Mouse (Mus musculus): Measurements from ENCODE around the gene Rab3gap2.

- TF ChIP-seq EP300 (IDR thresholded peaks at IDR 0.05; ENCODE audit: low read length) = no peak
- no peak for TF ChIP-seq CHD1 (IDR thresholded peaks at IDR 0.05; ENCODE audit: low read depth, low read length)
- no peak for TF ChIP-seq CTCF (conservative IDR thresholded peaks at IDR 0.05 in 1 of 2, IDR thresholded peaks at IDR 0.05 in 1 of 2; ENCODE audit: low read depth in 2 of 2, low read length in 2 of 2)
- TF ChIP-seq POLR2A (IDR thresholded peaks at IDR 0.05; ENCODE audit: low read depth, low read length) = no peak
- no peak for TF ChIP-seq TCF12 (IDR thresholded peaks at IDR 0.05; ENCODE audit: low read depth, low read length)
Observed at GRCm38 (mm10) chr1:185282846-185283245, 78.9 kb downstream of the Rab3gap2 start.
